Mouse (Mus musculus): ENCODE measurements at regions not wholly inside any gene's neighbourhood (a gene's known extent, or its start where the extent isn't known, plus 50 kb on each side); places are given as distances from the start of the nearest gene placed in this dataset.

DNA sequence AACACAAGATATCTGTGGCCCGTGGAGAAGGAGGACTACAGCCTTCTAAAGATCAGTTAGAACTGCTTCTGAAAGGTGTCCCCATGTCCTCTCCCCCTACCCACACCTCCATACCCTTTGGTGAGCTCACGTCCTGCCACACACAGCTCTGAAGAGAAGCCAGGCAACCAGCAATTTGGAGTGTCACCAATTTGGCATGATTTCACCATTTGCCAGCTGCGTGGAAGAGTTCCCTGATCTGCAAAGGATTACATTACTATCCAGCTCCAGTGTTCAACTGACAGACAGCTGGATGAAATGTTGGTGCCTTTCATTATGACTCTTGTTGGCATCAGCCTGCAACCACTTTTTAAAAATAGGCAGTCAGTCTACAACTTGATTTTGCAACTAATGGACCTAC, 92.8 kb upstream of the Slc24a5 start:
- Histone ChIP-seq H3K9ac (no peak overlapping the region), H3K9me3 (no peaks in the 10 kb centered on the region), H3K36me3 (no peaks in the 10 kb centered on the region), H3K4me3 (replicated peaks) (no peak overlapping the region), H3K4me1 (0 out of 2 replicates have a peak, but pooled peaks cover 4% of the 10 kb centered on the region), H3K4me2 (no peak overlapping the region), H3K27me3 (replicated peaks) (no peaks in the 10 kb centered on the region), H3K27ac (no peak overlapping the region)
- no peak for ATAC-seq (ENCODE audit: insufficient read depth, low FRiP score, low read depth)
- WGBS: 69% methylated on average over 3 of the region's 3 CpGs

DNA sequence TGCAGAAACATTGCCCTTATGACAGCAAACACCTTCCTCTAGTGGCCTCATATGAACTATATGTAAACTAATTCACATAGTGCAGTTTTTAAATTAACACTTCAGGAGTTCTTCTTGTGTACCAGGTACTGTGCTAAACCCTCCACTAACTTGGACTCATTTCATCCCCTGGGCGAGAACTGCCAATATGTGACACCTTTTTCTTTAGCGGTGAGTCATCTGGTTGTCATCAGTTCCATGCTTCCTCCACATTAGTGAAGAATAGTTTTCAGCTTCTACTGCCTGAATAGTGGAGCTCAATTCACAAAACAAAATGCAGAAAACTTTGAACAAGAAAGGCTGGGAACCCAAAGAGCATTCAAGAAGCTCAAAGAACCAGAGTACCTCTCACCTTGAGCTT, 76.9 kb upstream of the Slc24a5 start:
- no peaks in the 10 kb centered on the region for H3K9me3 ChIP-seq
- no peak overlapping the region for H3K9ac ChIP-seq
- no peaks in the 10 kb centered on the region for H3K4me1 ChIP-seq
- H3K4me2 ChIP-seq: no peak overlapping the region
- no peak for ATAC-seq (ENCODE audit: insufficient read depth, low FRiP score, low read depth)
- no peaks in the 10 kb centered on the region for H3K27me3 ChIP-seq (replicated peaks)
- H3K27ac ChIP-seq: no peak overlapping the region
- no peak overlapping the region for H3K4me3 ChIP-seq (replicated peaks)
- no peaks in the 10 kb centered on the region for H3K36me3 ChIP-seq
- 88% methylated on average over 2 of the region's 2 CpGs for WGBS

DNA sequence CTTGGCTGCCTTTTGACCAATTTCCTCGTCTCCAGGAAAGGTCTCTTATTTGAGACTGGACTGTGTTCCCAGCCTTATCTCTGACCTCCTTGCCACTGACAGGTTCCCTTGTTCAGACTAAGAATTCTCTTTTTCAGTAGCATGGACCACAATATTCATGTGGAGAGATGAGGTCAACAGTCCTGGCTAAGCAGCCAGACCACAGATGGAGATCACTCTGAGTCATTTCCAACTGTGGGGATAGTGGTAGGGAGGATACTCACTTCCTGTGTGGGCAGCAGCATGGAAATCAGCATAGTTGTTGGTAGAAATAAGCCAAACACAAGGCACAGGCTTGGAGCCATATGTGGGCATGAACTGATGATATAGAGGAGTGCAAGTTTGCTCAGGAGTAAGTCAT, 52.9 kb upstream of the Slc24a5 start:
- ATAC-seq (ENCODE audit: insufficient read depth, low FRiP score, low read depth): no peak
- Histone ChIP-seq H3K9ac (no peak overlapping the region), H3K27me3 (replicated peaks) (no peaks in the 10 kb centered on the region), H3K4me1 (no peaks in the 10 kb centered on the region), H3K9me3 (no peaks in the 10 kb centered on the region), H3K36me3 (no peaks in the 10 kb centered on the region), H3K4me3 (replicated peaks) (no peak overlapping the region), H3K27ac (no peak overlapping the region), H3K4me2 (no peak overlapping the region)
- 68% methylated on average over 1 of the region's 1 CpGs for WGBS

DNA sequence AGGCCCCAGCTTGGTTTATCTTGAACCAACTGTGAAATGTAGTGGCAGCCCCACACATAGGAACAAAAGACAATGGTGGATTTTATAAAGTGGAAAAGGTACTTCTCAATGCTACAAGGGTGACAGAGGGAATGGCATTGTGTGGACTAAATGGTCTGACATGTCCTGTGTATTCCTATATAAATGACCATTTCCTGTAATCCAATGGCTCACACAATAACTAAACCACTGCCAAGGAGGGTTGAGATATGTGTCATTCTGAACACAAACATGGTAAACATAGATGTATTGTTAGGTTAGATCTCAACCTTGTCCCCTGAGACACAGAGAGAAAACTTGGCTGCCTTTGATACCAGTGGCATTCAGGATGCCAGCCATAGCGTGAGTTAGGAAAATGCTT, 51.0 kb upstream of the Slc24a5 start:
- Histone ChIP-seq H3K9ac (no peak overlapping the region), H3K4me3 (replicated peaks) (no peak overlapping the region), H3K36me3 (no peaks in the 10 kb centered on the region), H3K27ac (no peak overlapping the region), H3K4me1 (no peaks in the 10 kb centered on the region), H3K27me3 (replicated peaks) (no peaks in the 10 kb centered on the region), H3K4me2 (no peak overlapping the region), H3K9me3 (no peaks in the 10 kb centered on the region)
- ATAC-seq (ENCODE audit: insufficient read depth, low FRiP score, low read depth): no peak
- WGBS: 82% methylated on average over 1 of the region's 1 CpGs

All from stomach, embryonic 15.5 days (tissue).